Mouse (Mus musculus): ENCODE results near the gene Phc1. TPM values are rescaled to one million over a fixed set of nuclear protein-coding genes. Genes with fewer than 3 reads are reported as not detected.
A peak's percentile ranks its signal among the peaks of the same experiment; 100 is the strongest.

Phc1 gene
- polyA plus RNA-seq, 2 experiments, result 1.8 to 2.2 TPM

- H3K9me3 ChIP-seq (ENCODE audit: control insufficient read depth, low read length), result no peaks in the 10 kb centered on the region
- H3K27me3 ChIP-seq (ENCODE audit: control insufficient read depth, insufficient read depth, low read length), result no peaks in the 10 kb centered on the region
- no peak within 1 kb of the TSS for H3K9ac ChIP-seq (replicated peaks)
- no peaks in the 10 kb centered on the region for H3K36me3 ChIP-seq (replicated peaks; ENCODE audit: control insufficient read depth, insufficient read depth, low read depth)
- no peak within 1 kb of the TSS for H3K4me2 ChIP-seq (ENCODE audit: low read depth)
- ATAC-seq (ENCODE audit: insufficient read depth) (no peak), DNase-seq (ENCODE audit: low read depth in 3 of 3, low spot score in 3 of 3) (no peak)
- no peak for TF ChIP-seq EP300 (IDR thresholded peaks at IDR 0.05; ENCODE audit: low read depth)
- TF ChIP-seq CTCF (IDR thresholded peaks at IDR 0.05; ENCODE audit: low read depth), result no peak
- 73% methylated on average over 6 of the region's 6 CpGs for WGBS (ENCODE audit: insufficient replicate concordance)
- no peaks in the 10 kb centered on the region for H3K4me1 ChIP-seq (replicated peaks; ENCODE audit: control insufficient read depth in 2 of 2, insufficient read depth in 2 of 2, low read length in 1 of 2)
- H3K27ac ChIP-seq, result no peak within 1 kb of the TSS
- H3K4me3 ChIP-seq (ENCODE audit: insufficient read depth in 1 of 2, low read depth in 2 of 2, low read length in 2 of 2), result no peak within 1 kb of the TSS
These were observed 57.6 kb downstream of the Phc1 start, which contains the start of gene Klrg1 for GRCm38 (mm10) chr6:122282782-122283181. Klrg1 (minus strand) TSS chr6:122282882.

- no peak for DNase-seq (ENCODE audit: low read depth in 3 of 3, low spot score in 3 of 3)
- Histone ChIP-seq H3K4me1 (replicated peaks; ENCODE audit: control insufficient read depth in 2 of 2, insufficient read depth in 2 of 2, low read length in 1 of 2) (peaks cover 0 to 7% of the 10 kb centered on the region in 2 experiments; a peak in 2 of 4 replicates), H3K36me3 (replicated peaks; ENCODE audit: control insufficient read depth, insufficient read depth, low read depth) (no peaks in the 10 kb centered on the region), H3K4me3 (ENCODE audit: insufficient read depth in 1 of 2, low read depth in 2 of 2, low read length in 2 of 2) (no peak overlapping the region), H3K4me2 (ENCODE audit: low read depth) (no peak overlapping the region), H3K27me3 (ENCODE audit: control insufficient read depth, insufficient read depth, low read length) (no peaks in the 10 kb centered on the region), H3K9ac (replicated peaks) (no peak overlapping the region), H3K9me3 (ENCODE audit: control insufficient read depth, low read length) (no peaks in the 10 kb centered on the region), H3K27ac (no peak overlapping the region)
- no peak for ATAC-seq (ENCODE audit: insufficient read depth)
- TF ChIP-seq CTCF (IDR thresholded peaks at IDR 0.05; ENCODE audit: low read depth) (no peak), EP300 (IDR thresholded peaks at IDR 0.05; ENCODE audit: low read depth) (no peak)
- 68% methylated on average over 7 of the region's 7 CpGs for WGBS (ENCODE audit: insufficient replicate concordance)
These were observed 63.8 kb downstream of the Phc1 start for GRCm38 (mm10) chr6:122276565-122276964.

GRCm38 (mm10) chr6:122274546-122274945, 65.8 kb downstream of the Phc1 start:
- no peak for DNase-seq (ENCODE audit: low read depth in 3 of 3, low spot score in 3 of 3)

GRCm38 (mm10) chr6:122270152-122270551, 70.2 kb downstream of the Phc1 start:
- no peak for DNase-seq (ENCODE audit: low read depth in 3 of 3, low spot score in 3 of 3)
- TF ChIP-seq CTCF (IDR thresholded peaks at IDR 0.05; ENCODE audit: low read depth), result no peak
- no peak for TF ChIP-seq EP300 (IDR thresholded peaks at IDR 0.05; ENCODE audit: low read depth)
- Histone ChIP-seq H3K27ac (no peak overlapping the region), H3K9me3 (ENCODE audit: control insufficient read depth, low read length) (no peaks in the 10 kb centered on the region), H3K4me3 (ENCODE audit: insufficient read depth in 1 of 2, low read depth in 2 of 2, low read length in 2 of 2) (no peak overlapping the region), H3K9ac (replicated peaks) (no peak overlapping the region), H3K36me3 (replicated peaks; ENCODE audit: control insufficient read depth, insufficient read depth, low read depth) (no peaks in the 10 kb centered on the region), H3K27me3 (ENCODE audit: control insufficient read depth, insufficient read depth, low read length) (no peaks in the 10 kb centered on the region), H3K4me1 (replicated peaks; ENCODE audit: control insufficient read depth in 2 of 2, insufficient read depth in 2 of 2, low read length in 1 of 2) (peaks cover 0 to 7% of the 10 kb centered on the region in 2 experiments; a peak in 2 of 4 replicates), H3K4me2 (ENCODE audit: low read depth) (no peak overlapping the region)
- WGBS (ENCODE audit: insufficient replicate concordance), result 51% methylated on average over 11 of the region's 11 CpGs
- ATAC-seq (ENCODE audit: insufficient read depth), result no peak

More at GRCm38 (mm10) chr6:122274546-122274945, 65.8 kb downstream of the Phc1 start:
- Histone ChIP-seq H3K27me3 (ENCODE audit: control insufficient read depth, insufficient read depth, low read length) (no peaks in the 10 kb centered on the region), H3K4me1 (replicated peaks; ENCODE audit: control insufficient read depth in 2 of 2, insufficient read depth in 2 of 2, low read length in 1 of 2) (peaks cover 0 to 7% of the 10 kb centered on the region in 2 experiments; a peak in 2 of 4 replicates), H3K27ac (no peak overlapping the region), H3K9me3 (ENCODE audit: control insufficient read depth, low read length) (no peaks in the 10 kb centered on the region), H3K36me3 (replicated peaks; ENCODE audit: control insufficient read depth, insufficient read depth, low read depth) (no peaks in the 10 kb centered on the region), H3K4me2 (ENCODE audit: low read depth) (peak overlapping the region; percentile 8; the same call in 1 of the 2 replicates), H3K9ac (replicated peaks) (no peak overlapping the region), H3K4me3 (ENCODE audit: insufficient read depth in 1 of 2, low read depth in 2 of 2, low read length in 2 of 2) (no peak overlapping the region)
- ATAC-seq (ENCODE audit: insufficient read depth), result peak; percentile 50; the same call in 1 of the 2 replicates
- no peak for TF ChIP-seq CTCF (IDR thresholded peaks at IDR 0.05; ENCODE audit: low read depth)
- no peak for TF ChIP-seq EP300 (IDR thresholded peaks at IDR 0.05; ENCODE audit: low read depth)
- 6% methylated on average over 5 of the region's 5 CpGs for WGBS (ENCODE audit: insufficient replicate concordance)

GRCm38 (mm10) chr6:122269170-122269569, 71.2 kb downstream of the Phc1 start:
- H3K27me3 ChIP-seq (ENCODE audit: control insufficient read depth, insufficient read depth, low read length), result no peaks in the 10 kb centered on the region
- no peaks in the 10 kb centered on the region for H3K36me3 ChIP-seq (replicated peaks; ENCODE audit: control insufficient read depth, insufficient read depth, low read depth)
- no peak for TF ChIP-seq EP300 (IDR thresholded peaks at IDR 0.05; ENCODE audit: low read depth)
- H3K4me3 ChIP-seq (ENCODE audit: insufficient read depth in 1 of 2, low read depth in 2 of 2, low read length in 2 of 2), result no peak overlapping the region
- H3K9ac ChIP-seq (replicated peaks), result no peak overlapping the region
- H3K9me3 ChIP-seq (ENCODE audit: control insufficient read depth, low read length), result no peaks in the 10 kb centered on the region
- DNase-seq (ENCODE audit: low read depth in 3 of 3, low spot score in 3 of 3), result no peak
- no peak for ATAC-seq (ENCODE audit: insufficient read depth)
- H3K4me2 ChIP-seq (ENCODE audit: low read depth), result no peak overlapping the region
- WGBS (ENCODE audit: insufficient replicate concordance), result 64% methylated on average over 4 of the region's 4 CpGs
- peaks cover 0 to under 1% of the 10 kb centered on the region in 2 experiments; a peak in 2 of 4 replicates for H3K4me1 ChIP-seq (replicated peaks; ENCODE audit: control insufficient read depth in 2 of 2, insufficient read depth in 2 of 2, low read length in 1 of 2)
- no peak overlapping the region for H3K27ac ChIP-seq

Data from liver, embryonic 14.5 days (tissue).